Mouse (Mus musculus): ENCODE data around the gene Ap2b1. TPM values are rescaled to one million over a fixed set of nuclear protein-coding genes. Genes with fewer than 3 reads are reported as not detected.

Gene Ap2b1
- polyA plus RNA-seq, 1 experiment from 2014 or later: 42.4 TPM

DNA sequence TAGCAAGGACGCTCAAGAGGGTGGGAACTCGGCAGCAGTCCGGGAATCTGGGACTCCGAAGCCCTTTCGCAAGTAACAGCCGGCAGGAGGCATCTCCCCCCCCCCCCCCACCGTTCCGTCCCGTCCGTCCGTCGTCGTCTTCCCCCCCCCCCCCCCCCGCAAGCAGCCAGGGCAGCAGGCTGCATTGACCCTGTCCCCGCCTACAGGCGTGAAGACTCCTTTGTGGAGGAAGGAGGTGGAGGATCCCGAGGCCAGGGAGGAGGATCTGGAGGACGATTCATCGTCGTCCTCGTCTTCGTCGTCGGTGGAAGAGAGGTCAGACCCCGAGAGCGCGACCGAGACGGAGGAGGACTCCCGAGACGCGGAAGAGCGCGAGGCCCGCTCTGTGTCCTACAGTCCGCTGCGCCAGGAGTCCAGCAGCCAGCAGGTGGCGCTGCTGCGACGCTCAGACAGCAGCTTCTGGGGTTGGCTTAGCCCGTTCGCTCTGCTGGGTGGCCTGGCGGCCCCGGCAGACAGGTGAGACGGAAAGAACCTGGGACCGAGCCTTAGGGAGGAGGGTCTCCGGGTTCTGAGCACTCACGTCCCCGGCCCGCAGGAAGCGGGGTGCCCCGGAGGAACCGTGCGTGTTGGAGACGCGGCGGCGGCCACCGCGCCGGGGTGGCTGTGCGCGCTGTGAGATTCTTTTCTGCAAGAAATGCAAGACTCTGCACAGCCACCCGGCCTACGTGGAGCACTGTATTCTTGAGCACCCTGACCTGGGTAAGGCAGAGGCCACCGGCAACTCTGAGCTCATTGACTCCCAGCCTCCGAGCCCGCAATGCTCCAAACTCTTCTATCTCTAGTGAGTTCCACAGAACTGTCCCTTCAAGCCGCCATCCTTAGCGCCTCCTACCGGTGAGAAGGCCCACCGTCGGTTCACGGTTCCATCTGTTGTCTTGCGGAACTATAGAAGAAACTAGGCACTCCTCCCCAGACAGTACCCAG lies 141.5 kb downstream of the Ap2b1 start:
- Histone ChIP-seq H3K9me3 (replicated peaks; ENCODE audit: low read length) (no peaks in the 10 kb centered on the region), H3K36me3 (ENCODE audit: insufficient read depth, low read length) (no peaks in the 10 kb centered on the region), H3K27ac (no peak overlapping the region), H3K9ac (ENCODE audit: low read depth, low read length) (0 out of 2 replicates have a peak overlapping the region, but pooled peaks have one; percentile 9), H3K4me2 (ENCODE audit: low read length) (peak overlapping the region; percentile 75), H3K4me1 (replicated peaks; ENCODE audit: insufficient read depth, low read length) (0 out of 2 replicates have a peak, but pooled peaks cover 4% of the 10 kb centered on the region), H3K27me3 (ENCODE audit: insufficient read depth, low read length) (peaks cover 34% of the 10 kb centered on the region), H3K4me3 (replicated peaks; ENCODE audit: low read depth, low read length) (peak overlapping the region; percentile 46)
- WGBS: under 1% methylated on average over 62 of the region's 75 CpGs
- DNase-seq (ENCODE audit: low spot score): peak; percentile 90
- peak; percentile 97 for TF ChIP-seq CTCF (IDR thresholded peaks at IDR 0.05; ENCODE audit: low read depth)
- peak; percentile 89 for ATAC-seq (replicated peaks; ENCODE audit: low FRiP score, low read depth)

DNA sequence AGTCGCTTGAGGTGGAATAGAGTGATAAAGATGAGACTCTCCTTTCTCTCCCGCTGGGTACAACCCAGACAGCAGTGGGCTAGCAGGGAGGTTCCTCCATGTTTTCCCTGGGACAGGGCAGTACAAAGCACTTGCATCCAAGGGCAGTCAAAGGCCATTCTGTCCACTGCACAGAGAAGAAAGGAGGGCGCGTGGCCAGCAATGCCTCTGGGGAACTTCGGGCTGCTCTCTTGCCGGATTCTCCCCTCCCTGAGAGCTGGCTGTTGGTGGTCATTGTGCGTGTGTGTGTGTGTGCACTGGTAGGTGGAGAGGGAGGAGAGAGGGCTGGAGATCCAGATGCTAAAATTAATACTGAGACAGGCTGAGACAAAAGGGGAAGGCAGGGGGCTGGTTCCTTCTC lies 142.4 kb downstream of the Ap2b1 start:
- H3K4me2 ChIP-seq (ENCODE audit: low read length): peak overlapping the region; percentile 75
- no peaks in the 10 kb centered on the region for H3K36me3 ChIP-seq (ENCODE audit: insufficient read depth, low read length)
- no peak overlapping the region for H3K4me3 ChIP-seq (replicated peaks; ENCODE audit: low read depth, low read length)
- 0 out of 2 replicates have a peak, but pooled peaks cover 4% of the 10 kb centered on the region for H3K4me1 ChIP-seq (replicated peaks; ENCODE audit: insufficient read depth, low read length)
- ATAC-seq (replicated peaks; ENCODE audit: low FRiP score, low read depth) (no peak), DNase-seq (ENCODE audit: low spot score) (no peak)
- 38% methylated on average over 7 of the region's 7 CpGs for WGBS
- no peaks in the 10 kb centered on the region for H3K9me3 ChIP-seq (replicated peaks; ENCODE audit: low read length)
- no peak overlapping the region for H3K27ac ChIP-seq
- peaks cover 37% of the 10 kb centered on the region for H3K27me3 ChIP-seq (ENCODE audit: insufficient read depth, low read length)
- H3K9ac ChIP-seq (ENCODE audit: low read depth, low read length): no peak overlapping the region
- TF ChIP-seq CTCF (IDR thresholded peaks at IDR 0.05; ENCODE audit: low read depth): no peak

DNA sequence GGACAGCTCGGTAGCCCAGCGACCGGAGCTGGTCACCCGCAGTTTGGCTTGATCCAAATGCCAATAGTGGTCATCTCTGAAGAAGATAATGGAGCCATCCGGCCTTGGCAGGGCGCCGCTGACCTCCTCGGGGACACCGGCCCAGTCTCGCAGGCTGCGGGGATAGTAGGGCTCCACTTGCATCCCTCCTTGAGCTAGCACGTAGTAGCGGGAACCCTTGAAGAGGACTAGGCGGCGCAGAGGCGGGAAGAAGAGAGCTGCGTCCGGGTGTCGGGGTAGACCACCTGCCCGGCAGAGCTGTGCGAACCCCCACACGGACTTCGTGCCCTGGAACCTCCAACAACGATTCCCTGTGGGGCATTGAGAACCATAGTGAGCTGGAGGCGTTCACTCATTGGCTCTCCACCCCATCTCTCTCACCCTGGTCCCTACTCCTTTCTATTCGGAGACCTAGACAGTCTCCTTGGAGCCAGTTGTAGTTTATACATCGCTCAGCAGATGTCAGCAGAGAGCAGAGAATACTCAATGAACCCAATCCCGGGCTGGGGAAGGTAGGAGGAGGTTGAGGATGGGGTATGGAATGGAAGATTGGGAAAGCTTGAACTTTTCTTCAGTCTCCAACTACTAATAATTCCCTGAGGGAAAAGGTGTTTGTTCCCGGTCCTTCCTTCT lies 143.9 kb downstream of the Ap2b1 start:
- H3K36me3 ChIP-seq (ENCODE audit: insufficient read depth, low read length): no peaks in the 10 kb centered on the region
- no peak overlapping the region for H3K9ac ChIP-seq (ENCODE audit: low read depth, low read length)
- H3K27me3 ChIP-seq (ENCODE audit: insufficient read depth, low read length): peaks cover 37% of the 10 kb centered on the region
- 11% methylated on average over 29 of the region's 29 CpGs for WGBS
- peak; percentile 80 for TF ChIP-seq CTCF (IDR thresholded peaks at IDR 0.05; ENCODE audit: low read depth)
- no peak overlapping the region for H3K4me3 ChIP-seq (replicated peaks; ENCODE audit: low read depth, low read length)
- no peak overlapping the region for H3K27ac ChIP-seq
- H3K9me3 ChIP-seq (replicated peaks; ENCODE audit: low read length): no peaks in the 10 kb centered on the region
- peaks cover 6% of the 10 kb centered on the region for H3K4me1 ChIP-seq (replicated peaks; ENCODE audit: insufficient read depth, low read length)
- H3K4me2 ChIP-seq (ENCODE audit: low read length): peak overlapping the region; percentile 36
- DNase-seq (ENCODE audit: low spot score) (peak; percentile 80), ATAC-seq (replicated peaks; ENCODE audit: low FRiP score, low read depth) (no peak)

DNA sequence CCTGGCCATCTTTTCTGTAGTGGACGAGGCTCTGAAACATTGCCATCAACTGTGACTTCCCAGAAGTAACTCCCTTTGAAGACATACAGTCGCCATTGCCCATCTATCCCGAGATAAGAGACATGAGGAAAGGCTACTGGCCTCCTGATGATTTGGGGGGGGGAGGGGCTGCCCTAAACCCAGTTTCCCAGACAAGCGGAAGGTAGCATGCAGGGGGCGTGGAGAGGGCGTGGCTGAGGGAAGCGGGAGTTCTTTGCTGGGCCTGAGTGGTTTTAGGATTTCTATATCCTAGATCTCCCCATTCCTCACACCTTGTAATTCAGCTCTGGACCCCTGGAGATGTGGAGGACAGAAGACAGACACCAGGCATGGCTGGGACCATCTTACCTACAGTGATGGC lies 145.0 kb downstream of the Ap2b1 start:
- DNase-seq (ENCODE audit: low spot score) (no peak), ATAC-seq (replicated peaks; ENCODE audit: low FRiP score, low read depth) (no peak)
- peaks cover 37% of the 10 kb centered on the region for H3K27me3 ChIP-seq (ENCODE audit: insufficient read depth, low read length)
- TF ChIP-seq CTCF (IDR thresholded peaks at IDR 0.05; ENCODE audit: low read depth): no peak
- peaks cover 15% of the 10 kb centered on the region for H3K4me1 ChIP-seq (replicated peaks; ENCODE audit: insufficient read depth, low read length)
- no peak overlapping the region for H3K27ac ChIP-seq
- H3K9ac ChIP-seq (ENCODE audit: low read depth, low read length): no peak overlapping the region
- WGBS: 7% methylated on average over 7 of the region's 7 CpGs
- no peak overlapping the region for H3K4me2 ChIP-seq (ENCODE audit: low read length)
- H3K36me3 ChIP-seq (ENCODE audit: insufficient read depth, low read length): no peaks in the 10 kb centered on the region
- no peaks in the 10 kb centered on the region for H3K9me3 ChIP-seq (replicated peaks; ENCODE audit: low read length)
- H3K4me3 ChIP-seq (replicated peaks; ENCODE audit: low read depth, low read length): no peak overlapping the region

DNA sequence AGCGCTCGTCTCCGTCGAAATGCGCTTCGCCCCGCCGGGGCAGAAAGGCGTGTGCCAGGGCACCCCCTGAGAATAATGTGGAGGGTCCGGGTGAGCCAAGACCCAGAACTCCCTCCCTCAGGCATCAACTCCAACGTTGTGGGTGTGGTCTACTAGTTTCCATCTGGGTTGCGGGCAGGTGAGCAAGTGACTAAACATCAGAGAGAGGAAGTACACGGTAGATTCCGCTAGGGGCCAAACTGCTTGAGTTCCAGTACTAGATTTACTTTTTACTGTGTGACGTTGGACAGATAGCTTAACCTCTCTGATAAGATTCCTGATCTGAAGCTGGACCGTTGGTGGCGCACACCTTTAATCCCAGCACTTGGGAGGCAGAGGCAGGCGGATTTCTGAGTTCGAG lies 146.2 kb downstream of the Ap2b1 start:
- Histone ChIP-seq H3K9me3 (replicated peaks; ENCODE audit: low read length) (no peaks in the 10 kb centered on the region), H3K4me2 (ENCODE audit: low read length) (peak overlapping the region; percentile 48), H3K36me3 (ENCODE audit: insufficient read depth, low read length) (no peaks in the 10 kb centered on the region), H3K27ac (no peak overlapping the region), H3K4me3 (replicated peaks; ENCODE audit: low read depth, low read length) (0 out of 2 replicates have a peak overlapping the region, but pooled peaks have one; percentile 10), H3K9ac (ENCODE audit: low read depth, low read length) (no peak overlapping the region), H3K4me1 (replicated peaks; ENCODE audit: insufficient read depth, low read length) (peaks cover 19% of the 10 kb centered on the region), H3K27me3 (ENCODE audit: insufficient read depth, low read length) (peaks cover 37% of the 10 kb centered on the region)
- ATAC-seq (replicated peaks; ENCODE audit: low FRiP score, low read depth) (no peak), DNase-seq (ENCODE audit: low spot score) (no peak)
- WGBS: 29% methylated on average over 19 of the region's 19 CpGs
- no peak for TF ChIP-seq CTCF (IDR thresholded peaks at IDR 0.05; ENCODE audit: low read depth)

DNA sequence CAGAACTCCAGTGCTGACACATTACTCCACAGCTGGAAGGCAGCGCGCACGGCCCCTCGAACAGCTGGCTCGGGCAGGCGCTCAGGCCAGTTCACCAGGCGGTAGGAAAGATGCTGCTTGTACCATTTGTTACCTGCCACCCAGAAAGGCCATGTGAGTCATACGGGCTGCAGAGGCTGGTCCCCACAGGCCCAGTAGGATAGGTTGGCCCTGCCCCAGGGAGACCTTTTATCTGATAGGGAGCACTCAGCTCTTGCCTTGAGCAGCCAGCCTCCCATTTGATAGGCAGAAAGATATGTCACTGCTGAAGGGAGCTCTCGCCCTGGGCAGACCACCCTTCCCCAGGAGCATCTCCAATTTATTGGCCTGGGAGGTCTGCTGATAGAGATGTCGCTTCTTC lies 148.8 kb downstream of the Ap2b1 start:
- DNase-seq (ENCODE audit: low spot score) (no peak), ATAC-seq (replicated peaks; ENCODE audit: low FRiP score, low read depth) (no peak)
- WGBS: 73% methylated on average over 10 of the region's 10 CpGs

More for the DNA sequence above, 148.8 kb downstream of the Ap2b1 start:
- no peak for TF ChIP-seq CTCF (IDR thresholded peaks at IDR 0.05; ENCODE audit: low read depth)
- no peak overlapping the region for H3K27ac ChIP-seq
- H3K9ac ChIP-seq (ENCODE audit: low read depth, low read length): no peak overlapping the region
- H3K9me3 ChIP-seq (replicated peaks; ENCODE audit: low read length): no peaks in the 10 kb centered on the region
- H3K27me3 ChIP-seq (ENCODE audit: insufficient read depth, low read length): peaks cover 22% of the 10 kb centered on the region
- no peak overlapping the region for H3K4me3 ChIP-seq (replicated peaks; ENCODE audit: low read depth, low read length)
- peaks cover 17% of the 10 kb centered on the region for H3K4me1 ChIP-seq (replicated peaks; ENCODE audit: insufficient read depth, low read length)
- H3K36me3 ChIP-seq (ENCODE audit: insufficient read depth, low read length): no peaks in the 10 kb centered on the region
- H3K4me2 ChIP-seq (ENCODE audit: low read length): no peak overlapping the region

Data from kidney, postnatal 0 days (tissue).